Mouse (Mus musculus): ENCODE data around the gene Nsf.
A peak's percentile ranks its signal among the peaks of the same experiment; 100 is the strongest.
"Not testable (repeated sequence)": the region's sequence is repeated elsewhere in the genome, so short reads cannot be mapped to it uniquely, and the experiment has no call there.

The Nsf gene

GRCm38 (mm10) chr11:103892831-103893230 lies 61.0 kb downstream of the Nsf start:
- no peak for DNase-seq (ENCODE audit: low read depth)

DNA sequence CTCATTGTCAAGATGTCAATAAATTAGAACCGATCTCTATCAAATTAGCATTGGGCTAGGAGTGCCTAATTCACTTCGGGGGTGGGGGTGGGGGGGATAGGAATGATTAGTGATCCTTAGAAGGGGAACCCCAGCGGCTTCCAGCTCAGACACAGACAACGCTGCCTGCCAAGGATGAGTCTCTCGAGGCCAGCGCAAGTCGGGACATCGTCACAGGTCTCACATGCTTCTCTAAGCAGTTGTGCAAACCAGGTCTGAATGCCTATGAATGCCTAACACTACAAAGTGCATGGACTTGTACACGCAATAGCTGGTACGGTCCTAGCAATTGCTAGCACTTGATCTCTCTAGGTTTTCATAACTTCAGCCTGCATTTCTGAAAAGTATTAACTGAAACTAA lies 62.1 kb downstream of the Nsf start:
- DNase-seq (ENCODE audit: low read depth) = no peak

DNA sequence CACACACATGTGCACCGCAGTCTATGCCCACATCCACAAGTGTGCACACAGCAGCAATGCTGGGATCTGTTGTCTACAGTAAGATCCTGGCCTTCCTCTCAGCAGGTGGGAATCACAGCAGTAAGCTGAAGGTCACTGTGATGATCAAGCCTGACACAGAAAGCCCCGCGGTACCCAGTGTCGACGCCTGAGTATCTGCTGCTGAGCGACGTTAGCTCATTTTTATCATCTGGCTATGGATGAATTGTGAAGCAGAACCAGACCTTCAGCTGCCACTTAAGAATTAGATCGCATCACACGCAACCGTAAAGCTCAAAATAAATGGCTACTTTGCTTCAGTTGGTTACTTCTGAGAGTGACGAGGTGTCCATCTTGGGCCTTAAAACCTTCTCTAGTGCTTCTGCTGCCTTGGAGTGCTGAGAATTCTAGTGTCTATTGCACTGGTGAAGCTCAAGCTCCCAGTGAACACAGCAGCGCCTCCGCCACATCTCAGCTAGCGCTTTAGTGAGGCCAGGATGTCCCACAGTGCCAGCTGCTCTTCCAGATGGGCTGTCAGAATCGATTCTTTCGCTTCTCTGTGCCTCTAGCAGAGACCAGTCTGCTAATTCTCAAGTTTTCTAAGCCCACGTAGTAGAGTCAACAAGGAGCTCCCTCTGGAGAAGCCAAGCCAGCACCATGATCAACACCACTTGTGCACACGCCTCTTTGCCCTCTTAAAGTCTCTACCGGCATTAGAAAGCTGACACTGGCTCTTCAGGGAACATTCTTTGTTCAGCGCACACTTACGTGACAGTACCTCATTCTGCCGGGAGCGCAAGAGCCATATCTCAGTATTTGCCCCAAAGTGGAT lies 63.3 kb downstream of the Nsf start:
- no peak for DNase-seq (ENCODE audit: low read depth)

DNA sequence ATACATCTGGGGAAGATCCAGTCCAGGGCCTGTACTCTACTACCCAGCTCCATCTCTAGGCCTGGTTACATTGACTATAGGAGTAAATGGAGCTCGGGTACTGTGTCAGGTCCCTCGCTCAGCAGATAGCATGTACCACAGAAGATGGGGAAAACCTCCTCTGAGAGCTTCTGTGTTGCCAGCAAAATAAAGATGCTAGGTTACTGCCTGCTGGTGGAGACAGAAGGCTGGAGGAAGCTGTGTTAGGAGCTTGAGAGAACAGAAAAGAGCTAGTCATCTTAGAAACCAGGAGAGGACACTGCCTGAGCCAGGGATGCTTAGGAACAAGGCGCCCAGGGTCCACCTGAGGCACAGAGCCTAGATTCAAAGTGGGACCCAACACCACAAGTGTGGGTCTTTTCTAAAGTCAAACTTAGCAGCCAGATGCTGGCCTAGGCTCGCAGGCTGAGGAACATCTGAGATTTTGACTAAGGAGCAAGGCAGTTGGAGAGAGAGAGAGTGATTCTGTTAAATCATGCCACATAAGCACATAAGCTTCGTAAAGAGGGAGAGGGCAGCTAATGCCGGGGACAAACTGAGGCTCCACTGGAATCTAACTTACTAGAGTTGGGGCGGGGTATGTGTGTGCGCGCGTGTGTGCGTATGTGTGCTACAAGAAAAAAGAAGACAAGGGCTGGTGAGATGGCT lies 66.0 kb downstream of the Nsf start:
- DNase-seq (ENCODE audit: low read depth) = no peak

GRCm38 (mm10) chr11:103884749-103885383 lies 69.0 kb downstream of the Nsf start:
- no peak for DNase-seq (ENCODE audit: low read depth)

DNA sequence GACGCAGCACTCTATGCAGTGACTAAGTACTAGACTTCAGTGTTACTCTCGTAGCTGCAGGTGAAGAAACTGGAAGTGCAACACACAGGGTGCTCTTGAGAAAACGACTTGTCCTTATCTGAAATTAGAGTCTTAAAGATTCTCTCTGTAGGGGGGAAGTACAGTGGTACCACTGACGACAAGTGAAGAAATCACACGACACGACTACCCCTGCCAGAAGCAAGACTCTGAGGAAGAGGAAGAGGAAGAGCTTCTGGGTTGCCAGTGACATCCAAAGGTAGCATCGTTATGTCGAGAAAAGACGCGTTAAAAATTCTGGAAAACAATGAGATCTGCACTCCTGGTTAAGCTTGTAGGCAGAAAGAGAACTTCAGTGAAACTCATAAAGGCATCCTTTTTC lies 70.1 kb downstream of the Nsf start:
- DNase-seq (ENCODE audit: low read depth) = no peak

- DNase-seq (ENCODE audit: low read depth) = not testable (repeated sequence)
Observed at GRCm38 (mm10) chr11:103879476-103879875, 74.4 kb downstream of the Nsf start.

- no peak for DNase-seq (ENCODE audit: low read depth)
Observed at GRCm38 (mm10) chr11:103878441-103878840, 75.4 kb downstream of the Nsf start.

- DNase-seq (ENCODE audit: low read depth) = no peak
Observed at GRCm38 (mm10) chr11:103870352-103870751, 83.5 kb downstream of the Nsf start.

GRCm38 (mm10) chr11:103867702-103868101 lies 86.2 kb downstream of the Nsf start:
- DNase-seq (ENCODE audit: low read depth) = no peak

DNA sequence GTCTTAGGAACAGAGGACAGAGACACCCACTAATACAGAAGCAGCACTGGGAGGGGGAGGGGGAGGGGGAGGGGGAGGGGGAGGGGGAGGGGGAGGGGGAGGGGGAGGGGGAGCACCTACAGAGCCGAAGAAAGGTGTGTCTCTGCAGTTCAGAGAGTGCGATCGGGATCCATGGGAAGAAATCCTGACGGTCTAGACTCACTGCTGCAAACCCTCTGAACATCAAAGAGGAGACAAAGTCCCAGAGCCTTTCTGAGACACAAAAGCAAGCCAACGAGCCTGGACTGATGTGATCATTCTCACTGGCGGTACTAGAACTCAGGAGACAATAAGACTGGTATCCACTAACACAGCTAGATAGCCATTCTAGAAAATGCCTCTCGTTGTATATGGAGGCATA lies 88.5 kb downstream of the Nsf start:
- no peak for DNase-seq (ENCODE audit: low read depth)

DNA sequence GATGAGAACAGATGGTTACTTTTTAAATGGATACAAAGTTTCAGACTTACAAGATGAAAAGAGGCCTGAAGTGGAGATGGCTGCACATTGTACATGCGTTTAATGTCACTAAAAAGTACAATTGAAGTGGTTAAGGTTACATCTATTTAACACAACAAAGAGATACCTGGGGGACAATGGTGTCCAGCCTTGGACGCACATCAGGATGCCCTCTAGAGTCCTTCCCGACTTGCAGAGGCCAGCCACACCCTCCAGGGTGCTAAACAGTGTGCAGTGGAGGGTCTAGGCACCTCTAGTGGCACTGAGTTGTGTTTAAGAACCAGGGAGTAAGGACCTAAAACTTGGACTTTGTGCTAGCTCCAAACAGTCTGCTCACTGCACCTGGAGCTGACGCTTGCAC lies 89.4 kb downstream of the Nsf start:
- no peak for DNase-seq (ENCODE audit: low read depth)

- DNase-seq (ENCODE audit: low read depth) = no peak
Observed at GRCm38 (mm10) chr11:103862951-103863350, 90.9 kb downstream of the Nsf start.

DNA sequence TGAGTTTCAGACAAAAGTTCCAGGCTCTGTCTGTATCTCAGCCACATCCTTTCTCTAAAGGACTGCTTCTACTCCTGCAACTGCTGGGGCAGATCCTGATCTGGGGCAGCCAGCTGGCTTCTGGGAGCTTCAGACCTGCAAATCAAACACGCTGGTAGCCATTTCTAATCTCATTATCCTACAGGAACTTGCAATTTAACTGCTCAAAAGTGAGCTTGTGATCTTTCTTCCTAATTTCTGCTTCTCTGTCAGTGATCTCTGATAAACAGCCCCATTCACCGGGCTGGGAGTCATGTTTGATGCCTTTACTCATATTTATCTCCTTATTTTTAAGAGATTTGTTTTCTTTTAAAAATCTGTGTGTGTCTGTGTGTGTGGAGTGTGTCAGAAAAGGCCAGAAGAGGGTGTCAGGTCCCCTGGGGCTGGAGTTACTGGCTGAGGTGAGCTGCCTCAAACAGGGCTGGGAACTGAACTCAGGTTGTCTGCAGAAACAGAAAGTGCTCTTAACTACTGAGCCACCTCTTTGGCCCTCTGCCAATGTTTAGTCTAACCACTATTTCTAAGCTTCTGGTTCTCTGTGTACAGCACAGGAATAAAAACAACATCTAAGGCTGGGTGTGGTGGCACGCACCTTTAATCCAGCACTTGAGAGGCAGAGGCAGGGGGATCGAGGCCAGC lies 93.8 kb downstream of the Nsf start:
- DNase-seq (ENCODE audit: low read depth) = peak; percentile 39

GRCm38 (mm10) chr11:103858760-103859159 lies 95.1 kb downstream of the Nsf start:
- no peak for DNase-seq (ENCODE audit: low read depth)

DNA sequence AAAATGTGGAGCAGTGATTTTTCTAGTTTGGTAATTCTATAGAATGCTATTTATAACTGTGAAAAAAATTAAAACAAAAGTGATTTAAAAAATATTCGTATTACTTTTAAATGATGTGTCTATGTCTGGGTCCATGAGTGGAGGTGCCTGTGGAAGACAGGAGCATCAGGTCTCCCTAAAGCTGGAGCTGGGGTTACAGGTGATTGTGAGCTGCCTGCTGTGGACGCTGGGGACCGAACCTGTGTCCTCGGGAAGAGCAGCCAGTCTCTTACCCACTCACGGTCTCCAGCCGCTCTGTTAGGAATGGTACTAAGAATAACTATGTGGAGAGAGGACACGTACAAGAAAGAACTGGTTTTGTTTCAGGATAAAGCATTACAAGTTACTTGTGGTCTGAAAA lies 97.2 kb downstream of the Nsf start:
- DNase-seq (ENCODE audit: low read depth) = no peak

GRCm38 (mm10) chr11:103854294-103854693 lies 99.6 kb downstream of the Nsf start:
- DNase-seq (ENCODE audit: low read depth) = no peak

DNA sequence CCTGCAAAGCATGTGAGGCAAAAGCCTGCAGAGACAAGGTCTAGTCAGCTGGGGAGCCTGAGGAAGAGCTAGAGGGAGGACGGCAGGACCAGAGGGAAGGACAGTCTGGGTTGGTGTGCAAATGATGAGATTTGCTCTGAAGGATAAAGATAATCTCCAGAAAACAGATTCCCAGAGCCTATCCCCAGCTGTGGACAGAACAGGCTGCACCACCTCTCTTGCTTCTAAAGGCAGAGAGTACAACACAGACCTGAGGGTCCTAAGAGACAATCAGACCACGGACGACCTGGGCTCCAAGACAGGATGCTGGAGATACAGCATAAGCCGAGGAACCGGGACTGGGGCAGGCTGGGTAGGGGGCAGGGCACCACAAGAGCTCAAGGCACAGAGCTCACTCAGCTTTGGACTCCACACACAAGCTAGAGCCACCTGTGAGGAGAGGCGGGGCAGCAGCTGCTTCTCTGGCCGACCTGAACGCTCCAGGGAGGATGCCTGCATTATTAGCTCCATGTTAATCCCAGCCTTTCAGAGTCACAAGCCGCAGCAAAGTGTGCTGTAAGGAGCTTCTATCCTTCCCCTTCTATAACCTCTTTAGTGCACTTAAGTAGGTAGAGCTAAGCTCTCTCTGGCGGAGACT lies 100.5 kb downstream of the Nsf start:
- DNase-seq (ENCODE audit: low read depth) = no peak

- no peak for DNase-seq (ENCODE audit: low read depth)
Observed at GRCm38 (mm10) chr11:103852590-103853283, 101.1 kb downstream of the Nsf start.

DNA sequence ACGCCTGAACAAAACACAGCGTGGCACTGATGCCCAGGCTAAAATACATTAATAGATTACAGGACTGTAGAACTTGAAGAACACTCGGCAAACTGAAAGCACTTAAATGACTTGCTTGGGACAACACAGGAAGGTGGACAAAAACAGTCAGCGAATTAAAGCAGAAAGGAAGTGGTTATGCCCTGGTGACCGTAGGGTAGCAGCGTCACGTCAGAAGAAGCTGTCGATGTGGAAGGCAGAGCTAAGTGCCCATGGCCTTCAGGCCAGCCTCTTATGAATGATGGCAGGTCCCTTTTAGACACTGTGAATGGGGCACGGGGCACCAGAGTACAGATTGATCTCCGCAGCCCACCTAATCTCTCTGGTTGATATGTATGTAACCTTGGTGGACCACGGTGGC lies 105.6 kb downstream of the Nsf start:
- DNase-seq (ENCODE audit: low read depth) = no peak

DNA sequence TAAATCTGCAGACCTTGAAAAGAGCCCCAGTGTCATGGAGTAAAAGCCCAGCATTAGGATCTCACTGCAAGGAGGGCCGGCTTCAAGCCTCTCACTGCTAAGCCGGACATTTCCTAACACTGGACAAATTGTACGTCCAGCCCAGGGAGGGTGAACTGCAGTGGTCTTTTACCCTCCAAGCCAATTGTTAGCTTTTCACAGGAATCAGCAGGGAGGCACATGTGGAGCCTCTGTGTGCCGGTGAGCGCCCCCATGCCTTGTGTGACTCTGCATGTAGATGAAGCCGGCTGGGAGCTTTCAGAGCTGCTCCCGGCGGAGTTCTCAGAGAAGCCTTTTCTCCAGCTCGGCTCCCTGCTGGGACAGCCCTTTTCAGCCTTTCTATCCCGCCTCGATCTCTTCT lies 113.0 kb downstream of the Nsf start:
- DNase-seq (ENCODE audit: low read depth) = no peak

Data from naive thymus-derived CD4-positive, alpha-beta T cell, adult 2 months (primary cell).